In genomic region chr10:83354333-83354719, GRCm38 (mm10) we compare ENCODE assay signal across 8 mouse cellular contexts. TPM values are rescaled to one million over a fixed set of nuclear protein-coding genes. Genes with fewer than 3 reads are reported as not detected.
DNase-seq lines count a peak whose midpoint lies in the region; ATAC-seq and TF ChIP-seq lines count a peak whose summit lies in the region.

No protein-coding gene starts in this region.

- no peak overlapping the region for H3K9ac ChIP-seq in hindbrain, embryonic 15.5 days

- H3K27ac ChIP-seq in hindbrain, embryonic 15.5 days (replicated peaks): no peak overlapping the region
- H3K27ac ChIP-seq in olfactory bulb, adult 2 months (ENCODE audit: insufficient read depth, low read depth, low read length): 0 out of 2 replicates have a peak overlapping the region, but pooled peaks have one; percentile 15

- TF ChIP-seq POLR2A in olfactory bulb, adult 2 months (IDR thresholded peaks at IDR 0.05; ENCODE audit: insufficient read depth, low read depth, low read length): no peak

- no peaks in the 10 kb centered on the region for H3K27me3 ChIP-seq in hindbrain, embryonic 15.5 days

- no peak overlapping the region for H3K4me3 ChIP-seq in hindbrain, embryonic 15.5 days
- no peak overlapping the region for H3K4me3 ChIP-seq in olfactory bulb, adult 2 months (ENCODE audit: insufficient read depth, low read depth, low read length)

- no peaks in the 10 kb centered on the region for H3K36me3 ChIP-seq in hindbrain, embryonic 15.5 days

- 70% methylated on average over 8 of the region's 8 CpGs for WGBS in hindbrain, embryonic 15.5 days
- 27% methylated on average over 8 of the region's 8 CpGs for WGBS in olfactory bulb, adult 2 months

- no peak for TF ChIP-seq CTCF in olfactory bulb, adult 2 months (IDR thresholded peaks at IDR 0.05; ENCODE audit: insufficient read depth, low read depth, low read length)

- ATAC-seq in frontal cortex, adult (ENCODE audit: low TSS enrichment): peak; percentile 74
- ATAC-seq in hindbrain, embryonic 15.5 days (ENCODE audit: low FRiP score, low read depth): peak; percentile 79

- H3K9me3 ChIP-seq in hindbrain, embryonic 15.5 days: no peaks in the 10 kb centered on the region

- peaks cover 2% of the 10 kb centered on the region for H3K4me1 ChIP-seq in hindbrain, embryonic 15.5 days (replicated peaks)
- H3K4me1 ChIP-seq in olfactory bulb, adult 2 months (ENCODE audit: control insufficient read depth, insufficient read depth, low read length): peaks cover 6% of the 10 kb centered on the region; the same call in 1 of the 2 replicates

- H3K4me2 ChIP-seq in hindbrain, embryonic 15.5 days: no peak overlapping the region

- intact Hi-C loops in left cerebral cortex, postnatal 36 days (cut with DNase I): loop anchor here (10.0 kb wide), 1 partner anchor 450 kb away; no protein-coding TSS in a partner anchor
- intact Hi-C loops in gastrocnemius, postnatal 36 days (cut with DNase I): loop anchor here (5.0 kb wide), 1 partner anchor 442 kb away; no protein-coding TSS in a partner anchor

- DNase-seq in frontal cortex, postnatal 14 days (ENCODE audit: low spot score in 2 of 2): no peak
- DNase-seq in right cerebral cortex, adult 18-20 months: peak; percentile 12
- no peak for DNase-seq in right cerebral cortex, postnatal 10 days (ENCODE audit: low spot score in 2 of 2)
- no peak for DNase-seq in left cerebral cortex, postnatal 36 days (ENCODE audit: low spot score in 2 of 2)
- DNase-seq in gastrocnemius, postnatal 36 days: no peak

RNA-seq across cellular contexts. Expression of gene D10Wsu102e, which starts 5.7 kb away (rescaled TPM):
- 0.80 and 0.85 TPM in 2 replicates for polyA plus RNA-seq in hindbrain, embryonic 15.5 days (2015; fragmentation: Nextera tagmentation; extraction: Ambion mirVana)
- polyA plus RNA-seq in olfactory bulb, adult 2 months (2012; ENCODE audit: insufficient read depth, insufficient read length, low replicate concordance, missing spikeins): 2.4 TPM in 1 of 2 replicates, not detected in the other
- 1 to 10 TPM; 2.6 to 4.8 TPM for total RNA-seq in left cerebral cortex, postnatal 36 days (2021)
- under 1 TPM; 0.54 to 0.66 TPM for total RNA-seq in gastrocnemius, postnatal 36 days (2021)

RNA-seq across cellular contexts. Expression of gene Slc41a2, which starts 16.6 kb away (rescaled TPM):
- polyA plus RNA-seq in hindbrain, embryonic 15.5 days (2015; fragmentation: Nextera tagmentation; extraction: Ambion mirVana): 10.7 and 12.4 TPM in 2 replicates
- polyA plus RNA-seq in olfactory bulb, adult 2 months (2012; ENCODE audit: insufficient read depth, insufficient read length, low replicate concordance, missing spikeins): not detected in 2 replicates
- 10 to 100 TPM; 24.1 to 26.6 TPM for total RNA-seq in left cerebral cortex, postnatal 36 days (2021)
- total RNA-seq in gastrocnemius, postnatal 36 days (2021): under 1 TPM; 0.54 to 0.86 TPM

Comparison
In these comparisons a context has a peak if more than half of its experiments do, and no peak if none do; other contexts are left out.
1. RNA of gene Slc41a2, which starts 16.6 kb away (total RNA-seq): 24.1 to 26.6 TPM in left cerebral cortex, postnatal 36 days; 0.54 to 0.86 TPM in gastrocnemius, postnatal 36 days; every median in the first group is over 10 times any median in the second.